Mouse (Mus musculus) erythroblast, embryonic 14.5 days (primary cell): ENCODE data around the gene Cd300lf.

ENCODE experiments used
- GATA1 ChIP-seq: IDR thresholded peaks from 2 replicates; pipeline ENCODE4 v1.6.1; 2012; ENCODE audit warnings: low read length, inconsistent platforms, mixed read lengths
- TAL1 ChIP-seq: IDR thresholded peaks from 3 replicates; pipeline ENCODE4 v1.6.1; 2012; ENCODE audit warnings: low read length, inconsistent platforms, mixed read lengths

- TF ChIP-seq TAL1 (no peak), GATA1 (no peak)
These were observed 8.2 kb upstream of the Cd300lf start for GRCm38 (mm10) chr11:115141970-115142369.
